Mouse (Mus musculus) forebrain, embryonic 14.5 days (tissue): ENCODE results near the gene Nupl1. TPM values are rescaled to one million over a fixed set of nuclear protein-coding genes. Genes with fewer than 3 reads are reported as not detected.

ENCODE experiments used
- ATAC-seq: fragments of 200-750 bp; cut with Nextera tagmentation; 2 replicates; pipeline ENCODE4 v1.8.0; 2017; ENCODE audit warnings: mild to moderate bottlenecking, moderate library complexity
- DNase-seq: peaks from one replicate; pipeline ENCODE4 v3.0.0-alpha.2; 2015; ENCODE audit warnings: low spot score
- H3K27ac ChIP-seq: fragments of 300-500 bp; sonication (generic); 2 replicates; pipeline ENCODE4 v1.5.1; 2014; ENCODE audit warnings: low read depth, mild to moderate bottlenecking, control low read depth, low read length, moderate library complexity
- H3K27me3 ChIP-seq: fragments of 300-500 bp; sonication (generic); replicated peaks from 2 replicates; pipeline ENCODE4 v1.6.1; 2014; ENCODE audit warnings: low read length, control low read depth, mixed read lengths; ENCODE audit not compliant: control insufficient read depth, insufficient read depth
- H3K36me3 ChIP-seq: fragments of 300-500 bp; sonication (generic); 2 replicates; pipeline ENCODE4 v1.6.1; 2014; ENCODE audit warnings: low read length, control low read depth; ENCODE audit not compliant: control insufficient read depth, insufficient read depth
- H3K4me1 ChIP-seq: fragments of 300-500 bp; sonication (generic); 2 replicates; pipeline ENCODE4 v1.6.1; 2014; ENCODE audit warnings: antibody characterized with exemption, low read length, control low read depth; ENCODE audit not compliant: control insufficient read depth, insufficient read depth
- H3K4me2 ChIP-seq: fragments of 300-500 bp; sonication (generic); 2 replicates; pipeline ENCODE4 v1.6.1; 2014; ENCODE audit warnings: mild to moderate bottlenecking, control low read depth, low read length
- H3K4me3 ChIP-seq: fragments of 300-500 bp; sonication (generic); 2 replicates; pipeline ENCODE4 v1.5.1; 2014; ENCODE audit warnings: low read depth, low read length, control low read depth
- H3K9ac ChIP-seq: fragments of 300-500 bp; sonication (generic); 2 replicates; pipeline ENCODE4 v1.6.1; 2014; ENCODE audit warnings: mild to moderate bottlenecking, low read length, control low read depth, moderate library complexity
- H3K9me3 ChIP-seq: fragments of 300-500 bp; sonication (generic); replicated peaks from 2 replicates; pipeline ENCODE4 v1.6.1; 2016; ENCODE audit warnings: low read length, control low read depth, mixed read lengths; ENCODE audit not compliant: control insufficient read depth
- WGBS: fragments of 180-500 bp; shearing (Covaris S2); extraction: QIAGEN DNeasy Blood & Tissue Kit; methylation state at CpG from one replicate; pipeline ENCODE4 v1.1.7; 2014; 5-methylcytosine and 5-hydroxymethylcytosine counted together
- microRNA counts: library from miRNA; unstranded; fragments of <30 nt; microRNA quantifications from one replicate; lab custom pipeline; 2016
- microRNA-seq: library from miRNA; unstranded; fragments of <30 nt; microRNA quantifications from one replicate; pipeline ENCODE4, GENCODE M21; 2016
- polyA plus RNA-seq: library from polyadenylated mRNA; unstranded; fragments of >200 nt; fragmentation: Nextera tagmentation; extraction: Ambion mirVana; gene quantifications from 2 replicates; pipeline ENCODE4 v1.2.1, GENCODE M21; 2014

The Nupl1 gene
- polyA plus RNA-seq, 1 experiment from 2014 or later: not detected

DNA sequence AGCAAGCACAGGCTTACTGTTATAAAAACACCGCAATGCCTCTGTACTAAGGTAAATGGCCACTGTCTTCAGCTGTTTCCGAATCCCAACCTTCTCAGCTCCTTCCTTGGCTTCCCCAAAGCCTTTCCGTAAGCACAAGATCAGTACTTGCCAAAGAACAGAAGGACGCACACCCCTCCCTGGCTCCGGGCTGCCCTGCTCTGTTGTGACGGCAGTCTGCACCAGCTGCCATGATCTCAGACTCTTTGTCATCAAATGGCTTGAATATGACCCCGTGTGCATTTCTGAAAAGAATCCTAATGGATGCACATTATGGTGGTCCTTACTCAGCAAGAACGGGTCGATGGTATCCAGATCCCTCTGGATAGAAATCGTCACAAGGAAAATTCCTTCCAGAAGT is 108.0 kb downstream of the Nupl1 start:
- Histone ChIP-seq H3K9ac (no peak overlapping the region), H3K4me2 (no peak overlapping the region), H3K27me3 (no peaks in the 10 kb centered on the region), H3K9me3 (no peaks in the 10 kb centered on the region), H3K27ac (no peak overlapping the region), H3K36me3 (no peaks in the 10 kb centered on the region), H3K4me3 (no peak overlapping the region), H3K4me1 (no peaks in the 10 kb centered on the region)
- 85% methylated on average over 10 of the region's 10 CpGs for WGBS
- no peak for ATAC-seq
- peak; percentile 7 for DNase-seq

GRCm38 (mm10) chr14:60138339-60138738 is 112.9 kb downstream of the Nupl1 start:
- Histone ChIP-seq H3K9ac (no peak overlapping the region), H3K4me2 (no peak overlapping the region), H3K27me3 (no peaks in the 10 kb centered on the region), H3K27ac (no peak overlapping the region), H3K9me3 (no peaks in the 10 kb centered on the region), H3K4me1 (no peaks in the 10 kb centered on the region), H3K36me3 (no peaks in the 10 kb centered on the region), H3K4me3 (no peak overlapping the region)
- no peak for ATAC-seq
- 91% methylated on average over 3 of the region's 4 CpGs for WGBS
- no peak for DNase-seq

- no peak overlapping the region for H3K27ac ChIP-seq
- no peaks in the 10 kb centered on the region for H3K36me3 ChIP-seq
- ATAC-seq: no peak
- no peak overlapping the region for H3K4me3 ChIP-seq
- no peak overlapping the region for H3K9ac ChIP-seq
- H3K4me2 ChIP-seq: no peak overlapping the region
- 85% methylated on average over 6 of the region's 6 CpGs for WGBS
- H3K27me3 ChIP-seq: no peaks in the 10 kb centered on the region
- no peaks in the 10 kb centered on the region for H3K4me1 ChIP-seq
- no peaks in the 10 kb centered on the region for H3K9me3 ChIP-seq
- no peak for DNase-seq
These were observed 113.4 kb downstream of the Nupl1 start for GRCm38 (mm10) chr14:60137812-60138211.

DNA sequence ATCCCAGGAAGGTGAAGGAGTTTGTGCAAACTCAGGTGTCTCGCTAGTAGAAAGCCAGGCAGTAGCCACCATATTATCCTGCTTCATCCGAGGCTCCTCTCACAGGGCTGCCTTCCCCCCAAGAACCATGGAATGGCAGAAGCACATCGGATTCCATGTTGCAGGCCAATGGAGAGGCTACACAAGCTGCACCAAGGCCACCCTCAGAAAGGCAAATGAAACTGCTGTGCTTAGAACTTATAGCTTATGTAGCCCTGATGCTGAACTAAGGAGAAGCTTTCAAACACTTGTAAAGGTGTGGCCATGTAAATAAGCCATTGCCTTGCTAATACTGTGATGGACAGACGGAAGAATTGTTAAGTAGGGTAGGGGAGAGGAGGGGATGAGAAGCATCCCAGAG is 115.4 kb downstream of the Nupl1 start:
- H3K9me3 ChIP-seq: no peaks in the 10 kb centered on the region
- no peak overlapping the region for H3K4me3 ChIP-seq
- H3K27me3 ChIP-seq: no peaks in the 10 kb centered on the region
- no peak overlapping the region for H3K27ac ChIP-seq
- 82% methylated on average over 4 of the region's 4 CpGs for WGBS
- H3K9ac ChIP-seq: no peak overlapping the region
- no peaks in the 10 kb centered on the region for H3K36me3 ChIP-seq
- no peaks in the 10 kb centered on the region for H3K4me1 ChIP-seq
- H3K4me2 ChIP-seq: no peak overlapping the region
- DNase-seq (no peak), ATAC-seq (no peak)

- Histone ChIP-seq H3K27me3 (no peaks in the 10 kb centered on the region), H3K36me3 (no peaks in the 10 kb centered on the region), H3K4me3 (no peak overlapping the region), H3K9ac (no peak overlapping the region), H3K4me1 (no peaks in the 10 kb centered on the region), H3K9me3 (no peaks in the 10 kb centered on the region), H3K27ac (no peak overlapping the region), H3K4me2 (no peak overlapping the region)
- no peak for DNase-seq
- 73% methylated on average over 9 of the region's 9 CpGs for WGBS
- no peak for ATAC-seq
These were observed 116.5 kb downstream of the Nupl1 start for GRCm38 (mm10) chr14:60134720-60135119.

MicroRNA genes within 50 kb of the gene (microRNA counts, 519-probe panel; counts per million panel counts)
- microRNA mmu-miR-719 (lab: Ali Mortazavi, UCI): not detected

Small RNA genes within 50 kb of the gene (microRNA-seq; reads per million reads assigned to microRNA genes)
- not detected for gene Mir719

Other genes with a start within 250 kb of the Nupl1 start
- gene Atp8a2, start 54.3 kb downstream of the Nupl1 start, polyA plus RNA-seq: 13.0 and 22.7 TPM in 2 replicates
- gene Gm49336, start 76 bp upstream of the Nupl1 start, polyA plus RNA-seq: 61.0 and 71.8 TPM in 2 replicates
- 68.2 and 74.9 TPM in 2 replicates for gene Mtmr6, start 13.8 kb upstream of the Nupl1 start, polyA plus RNA-seq
- 9.4 and 16.0 TPM in 2 replicates for gene Amer2, start 121.8 kb upstream of the Nupl1 start, polyA plus RNA-seq